Mouse (Mus musculus) urinary bladder, postnatal 10 days (tissue): ENCODE results near the gene Ccnd3.
"Not testable (repeated sequence)": the region's sequence is repeated elsewhere in the genome, so short reads cannot be mapped to it uniquely, and the experiment has no call there.

Experiments used
- DNase-seq: peaks from one replicate; pipeline ENCODE4 v3.0.0; 2022; ENCODE audit warnings: low spot score

Gene Ccnd3

GRCm38 (mm10) chr17:47595248-47596161, 90.7 kb downstream of the Ccnd3 start:
- DNase-seq, result no peak

- DNase-seq, result no peak
Observed at GRCm38 (mm10) chr17:47596162-47596838, 91.4 kb downstream of the Ccnd3 start.

- no peak for DNase-seq
Observed at GRCm38 (mm10) chr17:47596839-47597164, 92.0 kb downstream of the Ccnd3 start.

- no peak for DNase-seq
Observed at GRCm38 (mm10) chr17:47597261-47597660, 92.4 kb downstream of the Ccnd3 start.

GRCm38 (mm10) chr17:47597838-47598579, 93.2 kb downstream of the Ccnd3 start:
- DNase-seq, result no peak

- DNase-seq, result not testable (repeated sequence)
Observed at GRCm38 (mm10) chr17:47598580-47599304, 93.9 kb downstream of the Ccnd3 start.

- no peak for DNase-seq
Observed at GRCm38 (mm10) chr17:47599511-47600297, 94.9 kb downstream of the Ccnd3 start.

- DNase-seq, result no peak
Observed at GRCm38 (mm10) chr17:47600601-47601388, 95.9 kb downstream of the Ccnd3 start.

GRCm38 (mm10) chr17:47601389-47601755, 96.5 kb downstream of the Ccnd3 start:
- DNase-seq, result no peak

- DNase-seq, result no peak
Observed at GRCm38 (mm10) chr17:47602289-47602688, 97.4 kb downstream of the Ccnd3 start.

- DNase-seq, result no peak
Observed at GRCm38 (mm10) chr17:47606220-47606619, 101.4 kb downstream of the Ccnd3 start.

GRCm38 (mm10) chr17:47609182-47609581, 104.3 kb downstream of the Ccnd3 start:
- no peak for DNase-seq

GRCm38 (mm10) chr17:47610849-47611660, 106.2 kb downstream of the Ccnd3 start, which contains the start of the genes Bysl, Med20 and Gm20517:
Bysl (minus strand) TSS chr17:47611492.
Med20 (plus strand) TSS chr17:47611582.
Gm20517 (plus strand) TSS chr17:47611589.
- DNase-seq, result peak; percentile 92

GRCm38 (mm10) chr17:47611661-47611982, 106.8 kb downstream of the Ccnd3 start:
- DNase-seq, result no peak

- DNase-seq, result no peak
Observed at GRCm38 (mm10) chr17:47614018-47614417, 109.2 kb downstream of the Ccnd3 start.

- no peak for DNase-seq
Observed at GRCm38 (mm10) chr17:47616119-47616518, 111.3 kb downstream of the Ccnd3 start.

GRCm38 (mm10) chr17:47616652-47617051, 111.8 kb downstream of the Ccnd3 start:
- no peak for DNase-seq

GRCm38 (mm10) chr17:47617605-47618307, 112.9 kb downstream of the Ccnd3 start:
- DNase-seq, result no peak
